Mouse (Mus musculus) heart, postnatal 10 days (tissue): ENCODE measurements around the gene Lrp8. TPM values are rescaled to one million over a fixed set of nuclear protein-coding genes. Genes with fewer than 3 reads are reported as not detected.
A peak's percentile ranks its signal among the peaks of the same experiment; 100 is the strongest.

Experiments
- DNase-seq, 2 experiments: peaks; one replicate each; pipeline ENCODE4 v3.0.0; 2021
- intact Hi-C: fragments of 180-260 bp; cut with DNase I; formaldehyde crosslinking; loops from one replicate; pipeline ENCODE4 v1.15.1; 2025
- total RNA-seq, 2 experiments: library from RNA; stranded (reverse); gene quantifications; 2 replicates each; pipeline ENCODE4 v1.2.3; 2021

Lrp8 gene
- total RNA-seq, 2 experiments from 2014 or later: 0.67 to 1.1 TPM

GRCm38 (mm10) chr4:107900206-107900605 is 98.1 kb downstream of the Lrp8 start:
- intact Hi-C loops: no loop called here
- no peak for DNase-seq

- intact Hi-C loops: no loop called here
- DNase-seq: no peak
Measured at GRCm38 (mm10) chr4:107904252-107904651, 102.2 kb downstream of the Lrp8 start.

- intact Hi-C loops: no loop called here
- no peak for DNase-seq
Measured at GRCm38 (mm10) chr4:107906561-107906960, 104.5 kb downstream of the Lrp8 start.

GRCm38 (mm10) chr4:107910020-107910419 is 108.0 kb downstream of the Lrp8 start:
- no peak for DNase-seq
- intact Hi-C loops: no loop called here

GRCm38 (mm10) chr4:107920336-107920735 is 118.3 kb downstream of the Lrp8 start:
- peak in 1 of 2 experiments; percentile 31 for DNase-seq
- intact Hi-C loops: loop anchor here (10.0 kb wide), 1 partner anchor 404 kb away; the partner anchor contains the start of gene Coa7

- peak; percentile 67 to 78 for DNase-seq
- intact Hi-C loops: loop anchor here (10.0 kb wide), 1 partner anchor 404 kb away; the partner anchor contains the start of gene Coa7
Measured at GRCm38 (mm10) chr4:107921152-107921695, 119.2 kb downstream of the Lrp8 start.

- peak; percentile 63 to 68 for DNase-seq
- intact Hi-C loops: loop anchor here (10.0 kb wide), 1 partner anchor 403 kb away; the partner anchor contains the start of gene Coa7
Measured at GRCm38 (mm10) chr4:107921952-107922351, 119.9 kb downstream of the Lrp8 start.

GRCm38 (mm10) chr4:107923145-107923802 is 121.2 kb downstream of the Lrp8 start, which contains the start of gene Cpt2:
TSS of gene Cpt2 (minus strand) at chr4:107923610.
- intact Hi-C loops: loop anchor here (10.0 kb wide), 1 partner anchor 402 kb away; the partner anchor contains the start of gene Coa7
- DNase-seq: peak; percentile 96 to 97

- intact Hi-C loops: loop anchor here (10.0 kb wide), 1 partner anchor 401 kb away; the partner anchor contains the start of gene Coa7
- DNase-seq: no peak
Measured at GRCm38 (mm10) chr4:107923803-107924194, 121.7 kb downstream of the Lrp8 start.

Other genes starting within 250 kb of the Lrp8 start
- not detected for gene Dmrtb1, start 118.0 kb upstream of the Lrp8 start, total RNA-seq
- 10 to 100 TPM; 64.4 to 65.4 TPM for gene Magoh, start 77.5 kb downstream of the Lrp8 start, total RNA-seq
- 10 to 100 TPM; 67.2 to 70.7 TPM for gene 0610037L13Rik, start 87.6 kb downstream of the Lrp8 start, total RNA-seq
- 100 to 1,000 TPM; 206 to 222 TPM for gene Cpt2, start 121.3 kb downstream of the Lrp8 start, total RNA-seq
- under 1 TPM in 1 of 2 experiments, not detected in 1; 0.10 TPM for gene Slc1a7, start 166.1 kb downstream of the Lrp8 start, total RNA-seq